Mouse (Mus musculus): ENCODE measurements around the gene Srp68. TPM values are rescaled to one million over a fixed set of nuclear protein-coding genes. Genes with fewer than 3 reads are reported as not detected.

Srp68 gene
- polyA plus RNA-seq, 2 experiments = 28.8 to 37.6 TPM

GRCm38 (mm10) chr11:116293538-116294137 lies 19.6 kb upstream of the Srp68 start:
- no peaks in the 10 kb centered on the region for H3K9me3 ChIP-seq (ENCODE audit: control insufficient read depth, low read length)
- no peaks in the 10 kb centered on the region for H3K4me1 ChIP-seq (replicated peaks; ENCODE audit: control insufficient read depth in 2 of 2, insufficient read depth in 2 of 2, low read length in 1 of 2)
- H3K4me3 ChIP-seq (ENCODE audit: insufficient read depth in 1 of 2, low read depth in 2 of 2, low read length in 2 of 2) = no peak overlapping the region
- no peak for ATAC-seq (ENCODE audit: insufficient read depth)
- no peak overlapping the region for H3K4me2 ChIP-seq (ENCODE audit: low read depth)
- peaks cover 5% of the 10 kb centered on the region; the same call in 1 of the 2 replicates for H3K36me3 ChIP-seq (replicated peaks; ENCODE audit: control insufficient read depth, insufficient read depth, low read depth)
- TF ChIP-seq EP300 (IDR thresholded peaks at IDR 0.05; ENCODE audit: low read depth) = no peak
- no peak for TF ChIP-seq CTCF (IDR thresholded peaks at IDR 0.05; ENCODE audit: low read depth)
- no peak for DNase-seq (ENCODE audit: low read depth in 3 of 3, low spot score in 3 of 3)
- no peak overlapping the region for H3K9ac ChIP-seq (replicated peaks)
- WGBS (ENCODE audit: insufficient replicate concordance) = 61% methylated on average over 12 of the region's 12 CpGs
- no peak overlapping the region for H3K27ac ChIP-seq
- H3K27me3 ChIP-seq (ENCODE audit: control insufficient read depth, insufficient read depth, low read length) = no peaks in the 10 kb centered on the region

GRCm38 (mm10) chr11:116292401-116292800 lies 18.4 kb upstream of the Srp68 start:
- Histone ChIP-seq H3K4me1 (replicated peaks; ENCODE audit: control insufficient read depth in 2 of 2, insufficient read depth in 2 of 2, low read length in 1 of 2) (no peaks in the 10 kb centered on the region), H3K27me3 (ENCODE audit: control insufficient read depth, insufficient read depth, low read length) (no peaks in the 10 kb centered on the region), H3K4me2 (ENCODE audit: low read depth) (no peak overlapping the region), H3K4me3 (ENCODE audit: insufficient read depth in 1 of 2, low read depth in 2 of 2, low read length in 2 of 2) (no peak overlapping the region), H3K9me3 (ENCODE audit: control insufficient read depth, low read length) (no peaks in the 10 kb centered on the region), H3K36me3 (replicated peaks; ENCODE audit: control insufficient read depth, insufficient read depth, low read depth) (peaks cover 5% of the 10 kb centered on the region; the same call in 1 of the 2 replicates), H3K27ac (no peak overlapping the region), H3K9ac (replicated peaks) (no peak overlapping the region)
- ATAC-seq (ENCODE audit: insufficient read depth) (no peak), DNase-seq (ENCODE audit: low read depth in 3 of 3, low spot score in 3 of 3) (no peak)
- TF ChIP-seq EP300 (IDR thresholded peaks at IDR 0.05; ENCODE audit: low read depth) (no peak), CTCF (IDR thresholded peaks at IDR 0.05; ENCODE audit: low read depth) (no peak)
- 84% methylated on average over 13 of the region's 13 CpGs for WGBS (ENCODE audit: insufficient replicate concordance)

GRCm38 (mm10) chr11:116290556-116290955 lies 16.5 kb upstream of the Srp68 start:
- Histone ChIP-seq H3K4me3 (ENCODE audit: insufficient read depth in 1 of 2, low read depth in 2 of 2, low read length in 2 of 2) (no peak overlapping the region), H3K9ac (replicated peaks) (no peak overlapping the region), H3K36me3 (replicated peaks; ENCODE audit: control insufficient read depth, insufficient read depth, low read depth) (peaks cover 5% of the 10 kb centered on the region; the same call in 1 of the 2 replicates), H3K4me1 (replicated peaks; ENCODE audit: control insufficient read depth in 2 of 2, insufficient read depth in 2 of 2, low read length in 1 of 2) (no peaks in the 10 kb centered on the region), H3K9me3 (ENCODE audit: control insufficient read depth, low read length) (no peaks in the 10 kb centered on the region), H3K4me2 (ENCODE audit: low read depth) (no peak overlapping the region), H3K27me3 (ENCODE audit: control insufficient read depth, insufficient read depth, low read length) (no peaks in the 10 kb centered on the region), H3K27ac (no peak overlapping the region)
- ATAC-seq (ENCODE audit: insufficient read depth) (no peak), DNase-seq (ENCODE audit: low read depth in 3 of 3, low spot score in 3 of 3) (no peak)
- WGBS (ENCODE audit: insufficient replicate concordance) = 45% methylated on average over 8 of the region's 8 CpGs
- TF ChIP-seq EP300 (IDR thresholded peaks at IDR 0.05; ENCODE audit: low read depth) (no peak), CTCF (IDR thresholded peaks at IDR 0.05; ENCODE audit: low read depth) (no peak)

DNA sequence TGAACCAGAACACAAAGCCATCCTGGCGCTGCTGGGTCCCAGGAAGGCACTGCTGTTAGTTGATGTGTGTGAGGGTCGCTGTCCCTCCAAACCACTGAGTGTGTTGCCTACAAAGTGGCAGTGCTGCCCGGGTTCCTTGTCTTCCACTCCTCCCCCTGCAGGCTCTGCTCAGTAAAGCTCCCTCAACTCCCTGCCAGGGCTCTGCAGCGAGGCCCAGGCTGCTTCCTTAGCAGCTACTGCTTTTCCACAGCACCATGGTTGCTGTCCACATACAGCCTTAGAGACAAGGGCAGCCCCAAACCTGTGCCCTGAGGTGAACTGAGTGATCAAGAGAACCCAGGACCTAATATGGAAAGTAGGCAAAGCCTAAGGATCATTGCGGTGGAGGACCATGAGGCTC lies 13.3 kb upstream of the Srp68 start:
- TF ChIP-seq EP300 (IDR thresholded peaks at IDR 0.05; ENCODE audit: low read depth) (no peak), CTCF (IDR thresholded peaks at IDR 0.05; ENCODE audit: low read depth) (no peak)
- H3K4me1 ChIP-seq (replicated peaks; ENCODE audit: control insufficient read depth in 2 of 2, insufficient read depth in 2 of 2, low read length in 1 of 2) = no peaks in the 10 kb centered on the region
- no peak overlapping the region for H3K4me2 ChIP-seq (ENCODE audit: low read depth)
- WGBS (ENCODE audit: insufficient replicate concordance) = 69% methylated on average over 5 of the region's 5 CpGs
- peaks cover 5% of the 10 kb centered on the region; the same call in 1 of the 2 replicates for H3K36me3 ChIP-seq (replicated peaks; ENCODE audit: control insufficient read depth, insufficient read depth, low read depth)
- no peak overlapping the region for H3K9ac ChIP-seq (replicated peaks)
- no peak overlapping the region for H3K27ac ChIP-seq
- peaks cover 21% of the 10 kb centered on the region for H3K27me3 ChIP-seq (ENCODE audit: control insufficient read depth, insufficient read depth, low read length)
- no peak for ATAC-seq (ENCODE audit: insufficient read depth)
- no peak overlapping the region for H3K4me3 ChIP-seq (ENCODE audit: insufficient read depth in 1 of 2, low read depth in 2 of 2, low read length in 2 of 2)
- no peaks in the 10 kb centered on the region for H3K9me3 ChIP-seq (ENCODE audit: control insufficient read depth, low read length)
- DNase-seq (ENCODE audit: low read depth in 3 of 3, low spot score in 3 of 3) = no peak

DNA sequence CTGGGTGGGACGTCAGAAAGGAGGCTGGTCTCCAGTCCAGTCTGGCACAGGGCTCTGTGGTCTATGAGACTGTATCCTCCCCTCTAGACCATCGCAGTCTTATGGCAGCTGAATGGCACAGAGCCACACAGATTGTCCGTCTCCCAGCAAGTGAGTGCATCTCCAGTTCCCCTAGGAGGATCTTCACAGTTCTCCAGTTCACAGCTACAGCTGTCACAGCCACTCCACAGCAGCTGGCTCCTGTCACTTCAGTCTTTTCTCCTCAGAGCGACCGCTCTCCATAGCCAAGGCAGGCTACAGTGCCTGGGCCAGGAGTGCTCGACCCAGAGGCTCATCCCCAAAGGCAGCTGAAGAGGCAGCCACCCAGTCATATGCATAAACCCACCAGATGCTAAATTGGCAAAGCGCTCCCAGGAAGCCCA lies 11.8 kb upstream of the Srp68 start:
- no peak overlapping the region for H3K27ac ChIP-seq
- H3K9ac ChIP-seq (replicated peaks) = no peak overlapping the region
- no peak for DNase-seq (ENCODE audit: low read depth in 3 of 3, low spot score in 3 of 3)

More for the DNA sequence above, 11.8 kb upstream of the Srp68 start:
- H3K27me3 ChIP-seq (ENCODE audit: control insufficient read depth, insufficient read depth, low read length) = peaks cover 37% of the 10 kb centered on the region
- WGBS (ENCODE audit: insufficient replicate concordance) = 61% methylated on average over 7 of the region's 7 CpGs
- ATAC-seq (ENCODE audit: insufficient read depth) = no peak
- H3K4me1 ChIP-seq (replicated peaks; ENCODE audit: control insufficient read depth in 2 of 2, insufficient read depth in 2 of 2, low read length in 1 of 2) = no peaks in the 10 kb centered on the region
- H3K4me2 ChIP-seq (ENCODE audit: low read depth) = no peak overlapping the region
- TF ChIP-seq CTCF (IDR thresholded peaks at IDR 0.05; ENCODE audit: low read depth) = no peak
- TF ChIP-seq EP300 (IDR thresholded peaks at IDR 0.05; ENCODE audit: low read depth) = no peak
- H3K4me3 ChIP-seq (ENCODE audit: insufficient read depth in 1 of 2, low read depth in 2 of 2, low read length in 2 of 2) = no peak overlapping the region
- H3K9me3 ChIP-seq (ENCODE audit: control insufficient read depth, low read length) = no peaks in the 10 kb centered on the region
- peaks cover 5% of the 10 kb centered on the region; the same call in 1 of the 2 replicates for H3K36me3 ChIP-seq (replicated peaks; ENCODE audit: control insufficient read depth, insufficient read depth, low read depth)
